Mouse (Mus musculus): ENCODE results near the gene Agpat4. TPM values are rescaled to one million over a fixed set of nuclear protein-coding genes. Genes with fewer than 3 reads are reported as not detected.
A peak's percentile ranks its signal among the peaks of the same experiment; 100 is the strongest.

Gene Agpat4
- polyA plus RNA-seq, 1 experiment from 2014 or later: 42.6 TPM

GRCm38 (mm10) chr17:12163403-12163802, 44.9 kb downstream of the Agpat4 start:
- ATAC-seq (ENCODE audit: insufficient number of reproducible peaks, insufficient read depth, low FRiP score, low TSS enrichment): peak; percentile 65; the same call in 1 of the 2 replicates
- H3K36me3 ChIP-seq: 0 out of 2 replicates have a peak, but pooled peaks cover 8% of the 10 kb centered on the region
- H3K27ac ChIP-seq: peak overlapping the region; percentile 37; the same call in 1 of the 2 replicates
- H3K4me3 ChIP-seq: no peak overlapping the region
- 49% methylated on average over 13 of the region's 13 CpGs for WGBS
- peaks cover 28% of the 10 kb centered on the region for H3K4me1 ChIP-seq
- 0 out of 2 replicates have a peak overlapping the region, but pooled peaks have one; percentile 1 for H3K4me2 ChIP-seq (replicated peaks)
- H3K9me3 ChIP-seq: no peaks in the 10 kb centered on the region
- H3K9ac ChIP-seq: no peak overlapping the region
- H3K27me3 ChIP-seq: no peaks in the 10 kb centered on the region

GRCm38 (mm10) chr17:12163903-12164302, 45.4 kb downstream of the Agpat4 start:
- 0 out of 2 replicates have a peak, but pooled peaks cover 8% of the 10 kb centered on the region for H3K36me3 ChIP-seq
- H3K9ac ChIP-seq: no peak overlapping the region
- no peaks in the 10 kb centered on the region for H3K27me3 ChIP-seq
- no peak overlapping the region for H3K4me3 ChIP-seq
- H3K4me1 ChIP-seq: peaks cover 33% of the 10 kb centered on the region
- WGBS: 74% methylated on average over 7 of the region's 7 CpGs
- H3K9me3 ChIP-seq: no peaks in the 10 kb centered on the region
- ATAC-seq (ENCODE audit: insufficient number of reproducible peaks, insufficient read depth, low FRiP score, low TSS enrichment): no peak
- no peak overlapping the region for H3K4me2 ChIP-seq (replicated peaks)
- peak overlapping the region; percentile 37; the same call in 1 of the 2 replicates for H3K27ac ChIP-seq

- ATAC-seq (ENCODE audit: insufficient number of reproducible peaks, insufficient read depth, low FRiP score, low TSS enrichment): no peak
- Histone ChIP-seq H3K27ac (no peak overlapping the region), H3K9ac (no peak overlapping the region)
These were observed 46.0 kb downstream of the Agpat4 start for GRCm38 (mm10) chr17:12164507-12164906.

GRCm38 (mm10) chr17:12165009-12165695, 46.6 kb downstream of the Agpat4 start:
- 90% methylated on average over 11 of the region's 11 CpGs for WGBS
- H3K27ac ChIP-seq: no peak overlapping the region
- 0 out of 2 replicates have a peak, but pooled peaks cover 5% of the 10 kb centered on the region for H3K36me3 ChIP-seq
- H3K9ac ChIP-seq: no peak overlapping the region
- no peaks in the 10 kb centered on the region for H3K27me3 ChIP-seq
- no peak overlapping the region for H3K4me3 ChIP-seq
- H3K4me1 ChIP-seq: peaks cover 40% of the 10 kb centered on the region
- H3K4me2 ChIP-seq (replicated peaks): no peak overlapping the region
- no peak for ATAC-seq (ENCODE audit: insufficient number of reproducible peaks, insufficient read depth, low FRiP score, low TSS enrichment)
- H3K9me3 ChIP-seq: no peaks in the 10 kb centered on the region

More at GRCm38 (mm10) chr17:12164507-12164906, 46.0 kb downstream of the Agpat4 start:
- Histone ChIP-seq H3K4me1 (peaks cover 35% of the 10 kb centered on the region), H3K27me3 (no peaks in the 10 kb centered on the region), H3K9me3 (no peaks in the 10 kb centered on the region), H3K4me2 (replicated peaks) (no peak overlapping the region), H3K36me3 (0 out of 2 replicates have a peak, but pooled peaks cover 5% of the 10 kb centered on the region), H3K4me3 (no peak overlapping the region)
- 83% methylated on average over 6 of the region's 6 CpGs for WGBS

GRCm38 (mm10) chr17:12165701-12166100, 47.2 kb downstream of the Agpat4 start:
- 0 out of 2 replicates have a peak, but pooled peaks cover 5% of the 10 kb centered on the region for H3K36me3 ChIP-seq
- H3K27me3 ChIP-seq: no peaks in the 10 kb centered on the region
- H3K4me2 ChIP-seq (replicated peaks): no peak overlapping the region
- ATAC-seq (ENCODE audit: insufficient number of reproducible peaks, insufficient read depth, low FRiP score, low TSS enrichment): no peak
- no peak overlapping the region for H3K4me3 ChIP-seq
- WGBS: 94% methylated on average over 9 of the region's 9 CpGs
- H3K9me3 ChIP-seq: no peaks in the 10 kb centered on the region
- H3K4me1 ChIP-seq: peaks cover 40% of the 10 kb centered on the region
- H3K9ac ChIP-seq: no peak overlapping the region
- H3K27ac ChIP-seq: no peak overlapping the region

GRCm38 (mm10) chr17:12168536-12168935, 50.0 kb downstream of the Agpat4 start:
- Histone ChIP-seq H3K4me1 (peaks cover 27% of the 10 kb centered on the region), H3K27me3 (no peaks in the 10 kb centered on the region), H3K27ac (no peak overlapping the region), H3K9ac (no peak overlapping the region), H3K9me3 (no peaks in the 10 kb centered on the region), H3K4me2 (replicated peaks) (no peak overlapping the region), H3K4me3 (no peak overlapping the region), H3K36me3 (no peaks in the 10 kb centered on the region)
- no peak for ATAC-seq (ENCODE audit: insufficient number of reproducible peaks, insufficient read depth, low FRiP score, low TSS enrichment)
- WGBS: 55% methylated on average over 10 of the region's 10 CpGs

- no peak for ATAC-seq (ENCODE audit: insufficient number of reproducible peaks, insufficient read depth, low FRiP score, low TSS enrichment)
- 82% methylated on average over 12 of the region's 12 CpGs for WGBS
- Histone ChIP-seq H3K9ac (no peak overlapping the region), H3K4me1 (peaks cover 19% of the 10 kb centered on the region), H3K27ac (peak overlapping the region; percentile 47; the same call in 1 of the 2 replicates), H3K27me3 (no peaks in the 10 kb centered on the region), H3K4me2 (replicated peaks) (no peak overlapping the region), H3K9me3 (no peaks in the 10 kb centered on the region), H3K4me3 (no peak overlapping the region), H3K36me3 (peaks cover 6% of the 10 kb centered on the region)
These were observed 50.9 kb downstream of the Agpat4 start for GRCm38 (mm10) chr17:12169326-12169836.

- Histone ChIP-seq H3K36me3 (peaks cover 12% of the 10 kb centered on the region), H3K9me3 (no peaks in the 10 kb centered on the region), H3K4me3 (no peak overlapping the region), H3K27me3 (no peaks in the 10 kb centered on the region), H3K9ac (no peak overlapping the region), H3K27ac (no peak overlapping the region), H3K4me1 (peaks cover 17% of the 10 kb centered on the region; the same call in 1 of the 2 replicates), H3K4me2 (replicated peaks) (no peak overlapping the region)
- ATAC-seq (ENCODE audit: insufficient number of reproducible peaks, insufficient read depth, low FRiP score, low TSS enrichment): no peak
- WGBS: 61% methylated on average over 7 of the region's 7 CpGs
These were observed 52.4 kb downstream of the Agpat4 start for GRCm38 (mm10) chr17:12170791-12171497.

- H3K4me3 ChIP-seq: no peak overlapping the region
- H3K4me1 ChIP-seq: peaks cover 17% of the 10 kb centered on the region; the same call in 1 of the 2 replicates
- H3K9me3 ChIP-seq: no peaks in the 10 kb centered on the region
- no peak overlapping the region for H3K27ac ChIP-seq
- peaks cover 12% of the 10 kb centered on the region for H3K36me3 ChIP-seq
- 85% methylated on average over 2 of the region's 2 CpGs for WGBS
- no peak for ATAC-seq (ENCODE audit: insufficient number of reproducible peaks, insufficient read depth, low FRiP score, low TSS enrichment)
- no peaks in the 10 kb centered on the region for H3K27me3 ChIP-seq
- H3K4me2 ChIP-seq (replicated peaks): no peak overlapping the region
- H3K9ac ChIP-seq: no peak overlapping the region
These were observed 53.2 kb downstream of the Agpat4 start for GRCm38 (mm10) chr17:12171666-12172065.

GRCm38 (mm10) chr17:12174221-12174620, 55.7 kb downstream of the Agpat4 start:
- no peak overlapping the region for H3K9ac ChIP-seq
- ATAC-seq (ENCODE audit: insufficient number of reproducible peaks, insufficient read depth, low FRiP score, low TSS enrichment): no peak
- 92% methylated on average over 5 of the region's 5 CpGs for WGBS
- H3K4me2 ChIP-seq (replicated peaks): no peak overlapping the region
- H3K27ac ChIP-seq: no peak overlapping the region
- H3K9me3 ChIP-seq: 0 out of 2 replicates have a peak, but pooled peaks cover 5% of the 10 kb centered on the region
- peaks cover 17% of the 10 kb centered on the region for H3K36me3 ChIP-seq
- peaks cover 10% of the 10 kb centered on the region; the same call in 1 of the 2 replicates for H3K4me1 ChIP-seq
- no peak overlapping the region for H3K4me3 ChIP-seq
- H3K27me3 ChIP-seq: no peaks in the 10 kb centered on the region

GRCm38 (mm10) chr17:12174896-12175295, 56.4 kb downstream of the Agpat4 start:
- Histone ChIP-seq H3K4me2 (replicated peaks) (no peak overlapping the region), H3K4me1 (peaks cover 4% of the 10 kb centered on the region; the same call in 1 of the 2 replicates), H3K27ac (no peak overlapping the region), H3K4me3 (no peak overlapping the region), H3K9me3 (0 out of 2 replicates have a peak, but pooled peaks cover 5% of the 10 kb centered on the region), H3K9ac (no peak overlapping the region), H3K36me3 (peaks cover 24% of the 10 kb centered on the region), H3K27me3 (no peaks in the 10 kb centered on the region)
- 76% methylated on average over 7 of the region's 7 CpGs for WGBS
- no peak for ATAC-seq (ENCODE audit: insufficient number of reproducible peaks, insufficient read depth, low FRiP score, low TSS enrichment)

Data from embryonic facial prominence, embryonic 12.5 days (tissue).